Mouse (Mus musculus): ENCODE results near the gene Minos1. TPM values are rescaled to one million over a fixed set of nuclear protein-coding genes. Genes with fewer than 3 reads are reported as not detected.
A peak's percentile ranks its signal among the peaks of the same experiment; 100 is the strongest.

Minos1 gene
- polyA plus RNA-seq, 1 experiment from 2014 or later = 474 TPM

DNA sequence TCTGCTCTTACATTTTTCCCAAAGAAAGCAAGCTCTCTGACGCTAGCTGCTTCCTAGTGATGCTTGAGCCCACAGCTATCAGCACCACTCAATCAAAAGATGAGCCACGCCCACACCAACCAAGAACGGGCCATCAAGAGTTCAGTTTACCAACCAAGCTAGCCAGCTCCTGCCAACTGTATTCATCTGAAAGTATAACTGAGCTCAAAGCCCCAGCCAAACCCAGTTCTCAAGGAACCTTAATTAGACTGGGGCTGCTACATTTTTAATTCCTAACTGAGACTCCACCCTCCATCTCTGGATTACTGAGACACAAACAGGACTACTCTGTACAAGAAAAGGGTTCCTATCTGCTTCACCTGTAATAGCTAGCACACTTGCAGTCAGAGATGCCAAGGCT lies 20.1 kb downstream of the Minos1 start:
- 48% methylated on average over 3 of the region's 3 CpGs for WGBS
- peak; percentile 47; the same call in 1 of the 2 replicates for ATAC-seq
- Histone ChIP-seq H3K27me3 (replicated peaks; ENCODE audit: insufficient read depth, low read length) (no peaks in the 10 kb centered on the region), H3K4me1 (ENCODE audit: insufficient read depth, low read depth, low read length) (peaks cover 19% of the 10 kb centered on the region; the same call in 1 of the 2 replicates), H3K9ac (replicated peaks; ENCODE audit: low read depth) (no peak overlapping the region), H3K4me3 (ENCODE audit: low read depth, low read length) (no peak overlapping the region), H3K9me3 (ENCODE audit: low read length) (no peaks in the 10 kb centered on the region), H3K27ac (ENCODE audit: low read length) (peak overlapping the region; percentile 54), H3K4me2 (replicated peaks; ENCODE audit: low read depth, low read length) (no peak overlapping the region), H3K36me3 (ENCODE audit: insufficient read depth, low read length) (no peaks in the 10 kb centered on the region)
- DNase-seq (ENCODE audit: low spot score) = peak; percentile 35
- TF ChIP-seq EP300 (IDR thresholded peaks at IDR 0.05) = no peak
- no peak for TF ChIP-seq CTCF (IDR thresholded peaks at IDR 0.05)

- H3K4me2 ChIP-seq (replicated peaks; ENCODE audit: low read depth, low read length) = no peak overlapping the region
- peaks cover 9% of the 10 kb centered on the region; the same call in 1 of the 2 replicates for H3K36me3 ChIP-seq (ENCODE audit: insufficient read depth, low read length)
- no peak overlapping the region for H3K27ac ChIP-seq (ENCODE audit: low read length)
- DNase-seq (ENCODE audit: low spot score) (no peak), ATAC-seq (no peak)
- peaks cover 6% of the 10 kb centered on the region; the same call in 1 of the 2 replicates for H3K4me1 ChIP-seq (ENCODE audit: insufficient read depth, low read depth, low read length)
- TF ChIP-seq EP300 (IDR thresholded peaks at IDR 0.05) (no peak), CTCF (IDR thresholded peaks at IDR 0.05) (no peak)
- no peak overlapping the region for H3K4me3 ChIP-seq (ENCODE audit: low read depth, low read length)
- no peaks in the 10 kb centered on the region for H3K27me3 ChIP-seq (replicated peaks; ENCODE audit: insufficient read depth, low read length)
- no peak overlapping the region for H3K9ac ChIP-seq (replicated peaks; ENCODE audit: low read depth)
- 97% methylated on average over 1 of the region's 1 CpGs for whole genome bisulfite sequencing
- no peaks in the 10 kb centered on the region for H3K9me3 ChIP-seq (ENCODE audit: low read length)
Measured at GRCm38 (mm10) chr4:139105453-139105852, 25.5 kb downstream of the Minos1 start.

GRCm38 (mm10) chr4:139101546-139101945 lies 29.4 kb downstream of the Minos1 start:
- DNase-seq (ENCODE audit: low spot score) = no peak
- TF ChIP-seq EP300 (IDR thresholded peaks at IDR 0.05) = no peak
- no peak for TF ChIP-seq CTCF (IDR thresholded peaks at IDR 0.05)
- Histone ChIP-seq H3K9ac (replicated peaks; ENCODE audit: low read depth) (no peak overlapping the region), H3K9me3 (ENCODE audit: low read length) (no peaks in the 10 kb centered on the region), H3K4me1 (ENCODE audit: insufficient read depth, low read depth, low read length) (no peaks in the 10 kb centered on the region; the same call in 1 of the 2 replicates), H3K4me2 (replicated peaks; ENCODE audit: low read depth, low read length) (no peak overlapping the region), H3K27me3 (replicated peaks; ENCODE audit: insufficient read depth, low read length) (no peaks in the 10 kb centered on the region), H3K27ac (ENCODE audit: low read length) (no peak overlapping the region), H3K36me3 (ENCODE audit: insufficient read depth, low read length) (peaks cover 9% of the 10 kb centered on the region; the same call in 1 of the 2 replicates), H3K4me3 (ENCODE audit: low read depth, low read length) (no peak overlapping the region)
- WGBS = 59% methylated on average over 6 of the region's 6 CpGs
- ATAC-seq = no peak

DNA sequence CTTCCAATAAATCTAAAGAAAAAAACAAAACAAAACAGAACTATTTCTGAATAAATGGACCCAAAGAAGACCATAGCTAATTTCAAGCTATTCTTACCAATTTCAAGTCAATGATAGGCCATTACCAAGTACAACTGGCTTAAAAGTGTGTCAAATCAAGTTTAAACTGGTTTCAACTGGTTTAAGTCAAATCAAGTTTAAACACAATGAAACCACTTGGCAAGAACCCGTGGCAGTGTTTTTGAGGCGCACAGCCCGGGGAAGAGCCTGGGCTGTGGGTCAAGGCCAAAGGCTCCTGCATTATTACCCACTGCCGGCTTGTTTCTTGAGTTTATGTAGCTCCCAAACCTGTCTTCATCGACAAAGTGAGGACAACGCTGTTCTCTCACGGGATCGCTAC lies 30.6 kb downstream of the Minos1 start:
- H3K27ac ChIP-seq (ENCODE audit: low read length) = no peak overlapping the region
- no peak overlapping the region for H3K4me2 ChIP-seq (replicated peaks; ENCODE audit: low read depth, low read length)
- DNase-seq (ENCODE audit: low spot score) (no peak), ATAC-seq (no peak)
- no peaks in the 10 kb centered on the region for H3K9me3 ChIP-seq (ENCODE audit: low read length)
- H3K4me1 ChIP-seq (ENCODE audit: insufficient read depth, low read depth, low read length) = peaks cover 5% of the 10 kb centered on the region; the same call in 1 of the 2 replicates
- H3K4me3 ChIP-seq (ENCODE audit: low read depth, low read length) = no peak overlapping the region
- H3K9ac ChIP-seq (replicated peaks; ENCODE audit: low read depth) = no peak overlapping the region
- H3K36me3 ChIP-seq (ENCODE audit: insufficient read depth, low read length) = peaks cover 9% of the 10 kb centered on the region; the same call in 1 of the 2 replicates
- TF ChIP-seq EP300 (IDR thresholded peaks at IDR 0.05) = no peak
- no peak for TF ChIP-seq CTCF (IDR thresholded peaks at IDR 0.05)
- WGBS = 85% methylated on average over 8 of the region's 8 CpGs
- H3K27me3 ChIP-seq (replicated peaks; ENCODE audit: insufficient read depth, low read length) = no peaks in the 10 kb centered on the region

- no peaks in the 10 kb centered on the region for H3K27me3 ChIP-seq (replicated peaks; ENCODE audit: insufficient read depth, low read length)
- no peak overlapping the region for H3K27ac ChIP-seq (ENCODE audit: low read length)
- no peaks in the 10 kb centered on the region for H3K36me3 ChIP-seq (ENCODE audit: insufficient read depth, low read length)
- H3K9me3 ChIP-seq (ENCODE audit: low read length) = no peaks in the 10 kb centered on the region; the same call in 1 of the 2 replicates
- ATAC-seq (peak; percentile 20; the same call in 1 of the 2 replicates), DNase-seq (ENCODE audit: low spot score) (peak; percentile 79)
- no peak overlapping the region for H3K4me2 ChIP-seq (replicated peaks; ENCODE audit: low read depth, low read length)
- TF ChIP-seq CTCF (IDR thresholded peaks at IDR 0.05) = no peak
- peak; percentile 51 for TF ChIP-seq EP300 (IDR thresholded peaks at IDR 0.05)
- H3K4me1 ChIP-seq (ENCODE audit: insufficient read depth, low read depth, low read length) = peaks cover 7% of the 10 kb centered on the region
- H3K9ac ChIP-seq (replicated peaks; ENCODE audit: low read depth) = no peak overlapping the region
- WGBS = 13% methylated on average over 5 of the region's 5 CpGs
- no peak overlapping the region for H3K4me3 ChIP-seq (ENCODE audit: low read depth, low read length)
Measured at GRCm38 (mm10) chr4:139096201-139096600, 34.7 kb downstream of the Minos1 start.

- H3K27ac ChIP-seq (ENCODE audit: low read length) = no peak overlapping the region
- H3K4me3 ChIP-seq (ENCODE audit: low read depth, low read length) = no peak overlapping the region
- peak; percentile 17 for ATAC-seq
Measured at GRCm38 (mm10) chr4:139095406-139095805, 35.5 kb downstream of the Minos1 start.

More at GRCm38 (mm10) chr4:139095406-139095805, 35.5 kb downstream of the Minos1 start:
- no peak overlapping the region for H3K9ac ChIP-seq (replicated peaks; ENCODE audit: low read depth)
- TF ChIP-seq EP300 (IDR thresholded peaks at IDR 0.05) = no peak
- 0 out of 2 replicates have a peak, but pooled peaks have one; percentile 3 for TF ChIP-seq CTCF (IDR thresholded peaks at IDR 0.05)
- no peak overlapping the region for H3K4me2 ChIP-seq (replicated peaks; ENCODE audit: low read depth, low read length)
- H3K9me3 ChIP-seq (ENCODE audit: low read length) = no peaks in the 10 kb centered on the region; the same call in 1 of the 2 replicates
- no peaks in the 10 kb centered on the region for H3K27me3 ChIP-seq (replicated peaks; ENCODE audit: insufficient read depth, low read length)
- DNase-seq (ENCODE audit: low spot score) = peak; percentile 31
- WGBS = 8% methylated on average over 1 of the region's 1 CpGs
- no peaks in the 10 kb centered on the region for H3K36me3 ChIP-seq (ENCODE audit: insufficient read depth, low read length)
- peaks cover 9% of the 10 kb centered on the region for H3K4me1 ChIP-seq (ENCODE audit: insufficient read depth, low read depth, low read length)
